Mouse (Mus musculus) liver, embryonic 16.5 days (tissue): ENCODE results near the gene Nudt13. TPM values are rescaled to one million over a fixed set of nuclear protein-coding genes. Genes with fewer than 3 reads are reported as not detected.

Experiments
- ATAC-seq: fragments of 200-750 bp; cut with Nextera tagmentation; 2 replicates; pipeline ENCODE4 v1.8.0; 2017; ENCODE audit warnings: low read depth, mild to moderate bottlenecking, moderate number of reproducible peaks, moderate library complexity
- H3K27ac ChIP-seq: fragments of 300-500 bp; sonication (generic); 2 replicates; pipeline ENCODE4 v1.5.1; 2014; ENCODE audit warnings: mild to moderate bottlenecking, low read length
- H3K27me3 ChIP-seq: fragments of 300-500 bp; sonication (generic); 2 replicates; pipeline ENCODE4 v1.6.1; 2014; ENCODE audit warnings: low read depth, low read length, mixed read lengths; ENCODE audit not compliant: control insufficient read depth, insufficient read depth
- H3K36me3 ChIP-seq: fragments of 300-500 bp; sonication (generic); 2 replicates; pipeline ENCODE4 v1.6.1; 2014; ENCODE audit warnings: mild to moderate bottlenecking; ENCODE audit not compliant: control insufficient read depth, insufficient read depth
- H3K4me1 ChIP-seq: fragments of 300-500 bp; sonication (generic); 2 replicates; pipeline ENCODE4 v1.6.1; 2014; ENCODE audit warnings: low read depth, low read length, mixed read lengths; ENCODE audit not compliant: control insufficient read depth
- H3K4me2 ChIP-seq: fragments of 300-500 bp; sonication (generic); 2 replicates; pipeline ENCODE4 v1.6.1; 2014; ENCODE audit warnings: low read depth, low read length, mixed read lengths
- H3K4me3 ChIP-seq: fragments of 300-500 bp; sonication (generic); 2 replicates; pipeline ENCODE4 v1.5.1; 2014; ENCODE audit warnings: low read depth, mild to moderate bottlenecking, low read length
- H3K9ac ChIP-seq: fragments of 300-500 bp; sonication (generic); 2 replicates; pipeline ENCODE4 v1.6.1; 2014; ENCODE audit warnings: low read depth, low read length
- H3K9me3 ChIP-seq: fragments of 300-500 bp; sonication (generic); replicated peaks from 2 replicates; pipeline ENCODE4 v1.6.1; 2016; ENCODE audit warnings: low read length; ENCODE audit not compliant: control insufficient read depth
- WGBS: fragments of 180-500 bp; shearing (Covaris S2); extraction: QIAGEN DNeasy Blood & Tissue Kit; methylation state at CpG from one replicate; pipeline ENCODE4 v1.1.7; 2014; ENCODE audit not compliant: insufficient replicate concordance; 5-methylcytosine and 5-hydroxymethylcytosine counted together
- polyA plus RNA-seq: library from polyadenylated mRNA; unstranded; fragments of >200 nt; fragmentation: Nextera tagmentation; extraction: Ambion mirVana; gene quantifications from 2 replicates; pipeline ENCODE4 v1.2.1, GENCODE M21; 2015

The Nudt13 gene
- polyA plus RNA-seq, 1 experiment from 2014 or later = 5.1 TPM

- no peaks in the 10 kb centered on the region for H3K9me3 ChIP-seq
- no peak overlapping the region for H3K9ac ChIP-seq
- WGBS = 73% methylated on average over 4 of the region's 4 CpGs
- H3K4me3 ChIP-seq = no peak overlapping the region
- no peak for ATAC-seq
- no peak overlapping the region for H3K4me2 ChIP-seq
- peaks cover 11% of the 10 kb centered on the region; the same call in 1 of the 2 replicates for H3K36me3 ChIP-seq
- H3K4me1 ChIP-seq = no peaks in the 10 kb centered on the region; the same call in 1 of the 2 replicates
- no peaks in the 10 kb centered on the region for H3K27me3 ChIP-seq
- no peak overlapping the region for H3K27ac ChIP-seq
Observed at GRCm38 (mm10) chr14:20363230-20363629, 68.7 kb downstream of the Nudt13 start.

Other genes starting within 250 kb of the Nudt13 start
- gene Saysd1, start 156.2 kb upstream of the Nudt13 start, polyA plus RNA-seq = 4.0 and 4.4 TPM in 2 replicates
- 4.7 and 5.1 TPM in 2 replicates for gene Kcnk5, start 112.9 kb upstream of the Nudt13 start, polyA plus RNA-seq
- 10.6 and 11.3 TPM in 2 replicates for gene Kcnk16, start 25.5 kb upstream of the Nudt13 start, polyA plus RNA-seq
- gene Ecd, start 53.4 kb downstream of the Nudt13 start, polyA plus RNA-seq = 24.5 and 24.8 TPM in 2 replicates
- 7.1 and 8.8 TPM in 2 replicates for gene Fam149b, start 53.5 kb downstream of the Nudt13 start, polyA plus RNA-seq
- 94.0 and 103 TPM in 2 replicates for gene Dnajc9, start 94.2 kb downstream of the Nudt13 start, polyA plus RNA-seq
- gene Mrps16, start 98.9 kb downstream of the Nudt13 start, polyA plus RNA-seq = 40.4 and 47.2 TPM in 2 replicates
- 0.09 TPM in 1 of 2 replicates, not detected in the other for gene Cfap70, start 157.5 kb downstream of the Nudt13 start, polyA plus RNA-seq
- gene Anxa7, start 185.4 kb downstream of the Nudt13 start, polyA plus RNA-seq = 40.3 and 40.6 TPM in 2 replicates
- 0.42 and 0.55 TPM in 2 replicates for gene Mss51, start 202.2 kb downstream of the Nudt13 start, polyA plus RNA-seq